In the genomic region with DNA sequence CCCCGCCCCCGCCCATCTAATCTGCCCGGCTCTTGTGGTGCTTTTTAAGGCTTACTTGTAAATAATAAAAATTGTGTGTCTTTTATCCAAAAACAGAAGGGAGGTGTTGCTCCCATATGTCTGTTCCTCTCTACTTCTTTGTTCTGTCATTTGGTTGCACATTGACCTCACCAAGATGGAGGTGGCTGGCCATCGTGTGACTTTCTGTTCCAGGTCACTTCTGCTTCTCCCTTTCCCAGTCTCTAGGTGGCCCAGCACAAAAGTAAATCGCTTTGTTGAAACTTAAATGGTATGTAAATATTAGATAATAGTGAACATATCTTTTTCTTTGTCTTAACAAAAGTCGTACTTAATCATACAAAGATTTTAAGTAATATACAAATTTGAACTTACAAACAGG, we compare ENCODE assay signal across 8 mouse cellular contexts. TPM values are rescaled to one million over a fixed set of nuclear protein-coding genes. Genes with fewer than 3 reads are reported as not detected.
DNase-seq lines count a peak whose midpoint lies in the region; ATAC-seq lines count a peak whose summit lies in the region.

No protein-coding gene starts in this region.

- peak overlapping the region; percentile 95 for H3K27ac ChIP-seq in heart, embryonic 10.5 days
- peak overlapping the region; percentile 96; the same call in 1 of the 2 replicates for H3K27ac ChIP-seq in embryonic facial prominence, embryonic 14.5 days (replicated peaks; ENCODE audit: low read depth, low read length)
- peak overlapping the region; percentile 93 for H3K27ac ChIP-seq in limb, embryonic 10.5 days

- H3K9ac ChIP-seq in embryonic facial prominence, embryonic 14.5 days (ENCODE audit: low read depth, low read length): no peak overlapping the region

- peak overlapping the region; percentile 59 for H3K4me2 ChIP-seq in embryonic facial prominence, embryonic 14.5 days (ENCODE audit: low read depth, low read length)

- no peaks in the 10 kb centered on the region for H3K27me3 ChIP-seq in heart, embryonic 10.5 days (ENCODE audit: insufficient read depth, poor library complexity, severe bottlenecking)
- H3K27me3 ChIP-seq in embryonic facial prominence, embryonic 14.5 days (replicated peaks; ENCODE audit: control insufficient read depth, insufficient read depth, low read length): no peaks in the 10 kb centered on the region
- no peaks in the 10 kb centered on the region for H3K27me3 ChIP-seq in limb, embryonic 10.5 days (ENCODE audit: low read depth, poor library complexity, severe bottlenecking)
- H3K27me3 ChIP-seq in splenic B cell, adult 2 months (ENCODE audit: control insufficient read depth, insufficient read depth, low read length, poor library complexity, severe bottlenecking): no peaks in the 10 kb centered on the region

- no peak for DNase-seq in heart, embryonic 10.5 days (ENCODE audit: low spot score)
- no peak for DNase-seq in heart, postnatal 36 days
- peak; percentile 87 for DNase-seq in 416B (ENCODE audit: low read depth)
- no peak for DNase-seq in embryonic facial prominence, embryonic 14.5 days (ENCODE audit: low spot score)
- no peak for DNase-seq in limb, embryonic 10.5 days (ENCODE audit: low spot score)
- peak; percentile 76 for DNase-seq in splenic B cell, adult 2 months (ENCODE audit: low read depth, low spot score)
- no peak for DNase-seq in right cerebral cortex, adult 2 months (ENCODE audit: low spot score in 2 of 2)
- no peak for DNase-seq in Muller cell, postnatal 12 days (ENCODE audit: inconsistent ontology term)

- no peak for ATAC-seq in embryonic facial prominence, embryonic 14.5 days (ENCODE audit: low read depth)

- WGBS in heart, embryonic 10.5 days: 19% methylated on average over 6 of the region's 6 CpGs
- 25% methylated on average over 6 of the region's 6 CpGs for WGBS in embryonic facial prominence, embryonic 14.5 days
- WGBS in limb, embryonic 10.5 days: 27% methylated on average over 6 of the region's 6 CpGs

- H3K4me1 ChIP-seq in heart, embryonic 10.5 days: no peaks in the 10 kb centered on the region
- H3K4me1 ChIP-seq in embryonic facial prominence, embryonic 14.5 days (ENCODE audit: control insufficient read depth, insufficient read depth, low read length): no peaks in the 10 kb centered on the region
- no peaks in the 10 kb centered on the region for H3K4me1 ChIP-seq in limb, embryonic 10.5 days

- intact Hi-C loops in heart, postnatal 36 days (cut with DNase I): loop anchor here (10.0 kb wide), 1 partner anchor 576 kb away; a partner anchor contains a TSS

- peaks cover 29% of the 10 kb centered on the region for H3K9me3 ChIP-seq in heart, embryonic 10.5 days
- peaks cover 26% of the 10 kb centered on the region for H3K9me3 ChIP-seq in embryonic facial prominence, embryonic 14.5 days (ENCODE audit: control insufficient read depth, low read length)
- H3K9me3 ChIP-seq in limb, embryonic 10.5 days (replicated peaks): peaks cover 22% of the 10 kb centered on the region

- peak overlapping the region; percentile 85 for H3K4me3 ChIP-seq in heart, embryonic 10.5 days
- H3K4me3 ChIP-seq in embryonic facial prominence, embryonic 14.5 days (ENCODE audit: low read depth, low read length): peak overlapping the region; percentile 67
- H3K4me3 ChIP-seq in limb, embryonic 10.5 days: peak overlapping the region; percentile 76

- peaks cover 23% of the 10 kb centered on the region for H3K36me3 ChIP-seq in heart, embryonic 10.5 days
- peaks cover 14% of the 10 kb centered on the region for H3K36me3 ChIP-seq in embryonic facial prominence, embryonic 14.5 days (ENCODE audit: control insufficient read depth, insufficient read depth, low read length)
- peaks cover 23% of the 10 kb centered on the region for H3K36me3 ChIP-seq in limb, embryonic 10.5 days
- peaks cover 9% of the 10 kb centered on the region for H3K36me3 ChIP-seq in splenic B cell, adult 2 months (ENCODE audit: control insufficient read depth, insufficient read depth, low read length, poor library complexity, severe bottlenecking)

RNA-seq across cellular contexts. Expression of a gene that starts 0.4 kb away (rescaled TPM):
- polyA plus RNA-seq in heart, embryonic 10.5 days (2016; fragmentation: Nextera tagmentation; extraction: Ambion mirVana): 7.5 and 9.3 TPM in 2 replicates
- 1 to 10 TPM; 5.6 to 7.3 TPM for total RNA-seq in heart, postnatal 36 days (2021)
- 7.8 and 7.9 TPM in 2 replicates for polyA plus RNA-seq in embryonic facial prominence, embryonic 14.5 days (2014; fragmentation: Nextera tagmentation; extraction: Ambion mirVana)
- polyA plus RNA-seq in limb, embryonic 10.5 days (2016; fragmentation: Nextera tagmentation; extraction: Ambion mirVana): 7.0 and 8.1 TPM in 2 replicates

Comparison
In these comparisons a context has a peak if more than half of its experiments do, and no peak if none do; other contexts are left out.
1. DNase-seq: peak in 416B (single experiment) and splenic B cell, adult 2 months (single experiment); none in heart, embryonic 10.5 days (single experiment), heart, postnatal 36 days (0 of 2), embryonic facial prominence, embryonic 14.5 days (single experiment), limb, embryonic 10.5 days (single experiment), right cerebral cortex, adult 2 months (0 of 2) and Muller cell, postnatal 12 days (single experiment).
2. Peak in every context shown above with its lines, with median percentiles within 50 percentile points of each other: H3K27ac ChIP-seq and H3K4me3 ChIP-seq.